Mouse (Mus musculus): ENCODE results near the gene Tspan10.

GRCm38 (mm10) chr11:120457772-120458751, 15.6 kb downstream of the Tspan10 start, which contains the start of the genes Oxld1 and Ccdc137:
- no peak for TF ChIP-seq POLR2A (IDR thresholded peaks at IDR 0.05; ENCODE audit: borderline replicate concordance, low read depth, low read length)
- TF ChIP-seq CTCF (IDR thresholded peaks at IDR 0.05; ENCODE audit: low read depth, low read length) = no peak
